Mouse (Mus musculus): ENCODE measurements at regions not wholly inside any gene's neighbourhood (a gene's known extent, or its start where the extent isn't known, plus 50 kb on each side); places are given as distances from the start of the nearest gene placed in this dataset.

- no peak for DNase-seq (ENCODE audit: low spot score in 2 of 2)
These were observed 75.2 kb downstream of the Chst2 start for GRCm38 (mm10) chr9:95331275-95331674.

GRCm38 (mm10) chr9:95330097-95330496 lies 76.4 kb downstream of the Chst2 start:
- DNase-seq (ENCODE audit: low spot score in 2 of 2): no peak

- DNase-seq (ENCODE audit: low spot score in 2 of 2): no peak
These were observed 77.5 kb downstream of the Chst2 start for GRCm38 (mm10) chr9:95329053-95329430.

- no peak for DNase-seq (ENCODE audit: low spot score in 2 of 2)
These were observed 78.1 kb downstream of the Chst2 start for GRCm38 (mm10) chr9:95328261-95329052.

GRCm38 (mm10) chr9:95327771-95328170 lies 78.8 kb downstream of the Chst2 start:
- DNase-seq (ENCODE audit: low spot score in 2 of 2): no peak

GRCm38 (mm10) chr9:95323622-95324021 lies 82.9 kb downstream of the Chst2 start:
- no peak for DNase-seq (ENCODE audit: low spot score in 2 of 2)

- DNase-seq (ENCODE audit: low spot score in 2 of 2): peak; percentile 45 to 49
These were observed 83.6 kb downstream of the Chst2 start for GRCm38 (mm10) chr9:95322893-95323292.

GRCm38 (mm10) chr9:95322031-95322430 lies 84.5 kb downstream of the Chst2 start:
- no peak for DNase-seq (ENCODE audit: low spot score in 2 of 2)

GRCm38 (mm10) chr9:95318926-95319325 lies 87.6 kb downstream of the Chst2 start:
- peak; percentile 24 to 63 for DNase-seq (ENCODE audit: low spot score in 2 of 2)

- DNase-seq (ENCODE audit: low spot score in 2 of 2): no peak
These were observed 89.8 kb downstream of the Chst2 start for GRCm38 (mm10) chr9:95316726-95317125.

- DNase-seq (ENCODE audit: low spot score in 2 of 2): no peak
These were observed 91.4 kb downstream of the Chst2 start for GRCm38 (mm10) chr9:95315080-95315479.

- no peak for DNase-seq (ENCODE audit: low spot score in 2 of 2)
These were observed 94.9 kb downstream of the Chst2 start for GRCm38 (mm10) chr9:95311671-95312070.

GRCm38 (mm10) chr9:95289008-95289407 lies 117.5 kb downstream of the Chst2 start:
- DNase-seq (ENCODE audit: low spot score in 2 of 2): no peak

GRCm38 (mm10) chr9:95282996-95283395 lies 123.5 kb downstream of the Chst2 start:
- DNase-seq (ENCODE audit: low spot score in 2 of 2): no peak

GRCm38 (mm10) chr9:95282502-95282901 lies 124.0 kb downstream of the Chst2 start:
- no peak for DNase-seq (ENCODE audit: low spot score in 2 of 2)
